Mouse (Mus musculus): Measurements from ENCODE around the gene Kazn. TPM values are rescaled to one million over a fixed set of nuclear protein-coding genes. Genes with fewer than 3 reads are reported as not detected.

Kazn gene
- total RNA-seq, 2 experiments from 2014 or later, result 45.9 to 48.5 TPM

- no peak for DNase-seq (ENCODE audit: low spot score in 2 of 2)
Measured at GRCm38 (mm10) chr4:142059841-142060193, 179.4 kb downstream of the Kazn start.

- no peak for DNase-seq (ENCODE audit: low spot score in 2 of 2)
Measured at GRCm38 (mm10) chr4:142059113-142059840, 179.9 kb downstream of the Kazn start.

- DNase-seq (ENCODE audit: low spot score in 2 of 2), result peak in 1 of 2 experiments; percentile 39
Measured at GRCm38 (mm10) chr4:142057529-142058216, 181.5 kb downstream of the Kazn start.

- no peak for DNase-seq (ENCODE audit: low spot score in 2 of 2)
Measured at GRCm38 (mm10) chr4:142055600-142055999, 183.6 kb downstream of the Kazn start.

- peak in 1 of 2 experiments; percentile 15 for DNase-seq (ENCODE audit: low spot score in 2 of 2)
Measured at GRCm38 (mm10) chr4:142054580-142054979, 184.6 kb downstream of the Kazn start.

- no peak for DNase-seq (ENCODE audit: low spot score in 2 of 2)
Measured at GRCm38 (mm10) chr4:142053661-142054448, 185.3 kb downstream of the Kazn start.

- no peak for DNase-seq (ENCODE audit: low spot score in 2 of 2)
Measured at GRCm38 (mm10) chr4:142053261-142053660, 185.9 kb downstream of the Kazn start.

- DNase-seq (ENCODE audit: low spot score in 2 of 2), result no peak
Measured at GRCm38 (mm10) chr4:142052391-142053132, 186.6 kb downstream of the Kazn start.

Other genes starting within 250 kb of the Kazn start
- 10 to 100 TPM; 12.8 to 13.1 TPM for gene Fhad1, start 224.3 kb downstream of the Kazn start, total RNA-seq (2021)
- gene Tmem51, start 155.1 kb downstream of the Kazn start, total RNA-seq (2021), result 1 to 10 TPM; 3.5 to 4.5 TPM